Mouse (Mus musculus) left cerebral cortex, adult 18-20 months (tissue): ENCODE measurements around the gene Fes. TPM values are rescaled to one million over a fixed set of nuclear protein-coding genes. Genes with fewer than 3 reads are reported as not detected.

Experiments used
- DNase-seq, 2 experiments: peaks; one replicate each; pipeline ENCODE4 v3.0.0; 2021 to 2022; ENCODE audit warnings: low spot score in 2 of 2, mixed read lengths in 1 of 2
- long read RNA-seq, 2 experiments: library from polyadenylated mRNA; stranded (forward); transcript quantifications; one replicate each; pipeline ENCODE4 v2.0.0; 2021
- total RNA-seq, 2 experiments: library from RNA; stranded (reverse); gene quantifications; 2 replicates each; pipeline ENCODE4 v1.2.3; 2021

Gene Fes
- 1 to 10 TPM; 4.5 to 5.8 TPM for total RNA-seq
- long read RNA-seq, experiment 1, partial matches to known transcripts = 0 of 1 reads
- long read RNA-seq, experiment 1, other reads (novel, unspliced or antisense) = 1 of 1 reads
- long read RNA-seq, experiment 2, partial matches to known transcripts = 0 of 2 reads
- long read RNA-seq, experiment 2, other reads (novel, unspliced or antisense) = 2 of 2 reads

GRCm38 (mm10) chr7:80387633-80388543 is at the start of gene Fes:
Gene Fes, minus strand, starts transcription at chr7:80387946.
- DNase-seq = no peak

GRCm38 (mm10) chr7:80436571-80436970 is 48.8 kb upstream of the Fes start:
- DNase-seq = no peak

GRCm38 (mm10) chr7:80435594-80435993 is 47.8 kb upstream of the Fes start:
- no peak for DNase-seq

- no peak for DNase-seq
Measured at GRCm38 (mm10) chr7:80429661-80430060, 41.9 kb upstream of the Fes start.

GRCm38 (mm10) chr7:80427730-80428129 is 40.0 kb upstream of the Fes start:
- no peak for DNase-seq

- DNase-seq = no peak
Measured at GRCm38 (mm10) chr7:80426363-80426762, 38.6 kb upstream of the Fes start.

GRCm38 (mm10) chr7:80424722-80425121 is 37.0 kb upstream of the Fes start:
- no peak for DNase-seq

- peak in 1 of 2 experiments; percentile 41 for DNase-seq
Measured at GRCm38 (mm10) chr7:80422759-80423480, 35.2 kb upstream of the Fes start.

GRCm38 (mm10) chr7:80421576-80421975 is 33.8 kb upstream of the Fes start:
- no peak for DNase-seq

- no peak for DNase-seq
Measured at GRCm38 (mm10) chr7:80420586-80420985, 32.8 kb upstream of the Fes start.

- no peak for DNase-seq
Measured at GRCm38 (mm10) chr7:80419278-80419677, 31.5 kb upstream of the Fes start.

- no peak for DNase-seq
Measured at GRCm38 (mm10) chr7:80418036-80418435, 30.3 kb upstream of the Fes start.

GRCm38 (mm10) chr7:80417601-80418000 is 29.9 kb upstream of the Fes start:
- DNase-seq = no peak

- DNase-seq = no peak
Measured at GRCm38 (mm10) chr7:80416969-80417368, 29.2 kb upstream of the Fes start.

- no peak for DNase-seq
Measured at GRCm38 (mm10) chr7:80414303-80414855, 26.6 kb upstream of the Fes start.

- no peak for DNase-seq
Measured at GRCm38 (mm10) chr7:80413512-80414302, 26.0 kb upstream of the Fes start.

GRCm38 (mm10) chr7:80412781-80413180 is 25.0 kb upstream of the Fes start:
- no peak for DNase-seq

- DNase-seq = peak; percentile 80 to 85
Measured at GRCm38 (mm10) chr7:80412279-80412678, 24.5 kb upstream of the Fes start.

GRCm38 (mm10) chr7:80410380-80410779 is 22.6 kb upstream of the Fes start:
- DNase-seq = no peak

GRCm38 (mm10) chr7:80407712-80408111 is 20.0 kb upstream of the Fes start:
- DNase-seq = no peak

GRCm38 (mm10) chr7:80406186-80406585 is 18.4 kb upstream of the Fes start:
- no peak for DNase-seq
